Mouse (Mus musculus) heart, adult 2 months (tissue): ENCODE measurements around the gene Frmd6.

Experiments used
- CTCF ChIP-seq: fragments of 200-600 bp; IDR thresholded peaks from 2 replicates; pipeline ENCODE4 v1.8.1; 2022; ENCODE audit warnings: antibody characterized with exemption, mild to moderate bottlenecking, moderate library complexity
- POLR2A ChIP-seq: fragments of 200-500 bp; IDR thresholded peaks from 2 replicates; pipeline ENCODE4 v1.6.1; 2011; ENCODE audit warnings: mild to moderate bottlenecking, low read depth, low read length, control low read depth; ENCODE audit not compliant: insufficient read depth

GRCm38 (mm10) chr12:70809957-70810356 is 15.4 kb upstream of the Frmd6 start:
- TF ChIP-seq CTCF (no peak), POLR2A (no peak)
